Mouse (Mus musculus) heart, adult 2 months (tissue): ENCODE measurements around the gene Atp6v1a. TPM values are rescaled to one million over a fixed set of nuclear protein-coding genes. Genes with fewer than 3 reads are reported as not detected.

Source experiments
- DNase-seq, 2 experiments: peaks; one replicate each; pipeline ENCODE4 v3.0.0; 2021
- H3K27ac ChIP-seq: fragments of 200-600 bp; 2 replicates; pipeline ENCODE4 v1.8.1; 2022
- H3K27me3 ChIP-seq: fragments of 200-500 bp; 2 replicates; pipeline ENCODE4 v1.6.1; 2012; ENCODE audit warnings: mild to moderate bottlenecking, low read length, inconsistent platforms, mixed read lengths; ENCODE audit not compliant: control insufficient read depth, insufficient read depth
- H3K36me3 ChIP-seq: fragments of 200-500 bp; 2 replicates; pipeline ENCODE4 v1.6.1; 2012; ENCODE audit warnings: low read length, inconsistent platforms; ENCODE audit not compliant: control insufficient read depth, insufficient read depth
- H3K4me1 ChIP-seq: fragments of 200-500 bp; 2 replicates; pipeline ENCODE4 v1.6.1; 2011; ENCODE audit warnings: low read length; ENCODE audit not compliant: control insufficient read depth, insufficient read depth
- H3K4me3 ChIP-seq: fragments of 200-600 bp; 2 replicates; pipeline ENCODE4 v1.8.1; 2022
- H3K79me2 ChIP-seq: fragments of 200-500 bp; replicated peaks from 2 replicates; pipeline ENCODE4 v1.6.1; 2012; ENCODE audit warnings: mild to moderate bottlenecking, inconsistent platforms, low read length, moderate library complexity, mixed read lengths; ENCODE audit not compliant: control insufficient read depth, insufficient read depth
- H3K9ac ChIP-seq: fragments of 200-500 bp; 2 replicates; pipeline ENCODE4 v1.6.1; 2012; ENCODE audit warnings: low read depth, mild to moderate bottlenecking, control low read depth, inconsistent platforms, low read length, mixed read lengths
- CTCF ChIP-seq: fragments of 200-600 bp; IDR thresholded peaks from 2 replicates; pipeline ENCODE4 v1.8.1; 2022; ENCODE audit warnings: antibody characterized with exemption, mild to moderate bottlenecking, moderate library complexity
- EP300 ChIP-seq: fragments of 200-500 bp; IDR thresholded peaks from 2 replicates; pipeline ENCODE4 v1.6.1; 2011; ENCODE audit warnings: low read depth, low read length, control low read depth; ENCODE audit not compliant: insufficient read depth
- POLR2A ChIP-seq: fragments of 200-500 bp; IDR thresholded peaks from 2 replicates; pipeline ENCODE4 v1.6.1; 2011; ENCODE audit warnings: mild to moderate bottlenecking, low read depth, low read length, control low read depth; ENCODE audit not compliant: insufficient read depth
- WGBS: fragments of 180-500 bp; shearing (Covaris S2); methylation state at CpG from one replicate; pipeline ENCODE4 v1.1.7; 2018; 5-methylcytosine and 5-hydroxymethylcytosine counted together
- intact Hi-C: fragments of 180-260 bp; cut with DNase I; formaldehyde crosslinking; loops from one replicate; pipeline ENCODE4 v1.15.1; 2025
- polyA plus RNA-seq: library from polyadenylated mRNA; depleted of rRNA; stranded (reverse); fragments of >200 nt; gene quantifications from 2 replicates; pipeline ENCODE4 v1.2.3, GENCODE M21; 2012
- total RNA-seq, 2 experiments: library from RNA; stranded (reverse); gene quantifications; 2 replicates each; pipeline ENCODE4 v1.2.3; 2021

Atp6v1a gene
- total and polyA plus RNA-seq, 3 experiments = 8.3 to 25.3 (median 24.2) TPM

- Histone ChIP-seq H3K4me3 (no peak overlapping the region), H3K36me3 (peaks cover 2% of the 10 kb centered on the region), H3K4me1 (no peaks in the 10 kb centered on the region), H3K79me2 (no peaks in the 10 kb centered on the region), H3K9ac (no peak overlapping the region), H3K27ac (no peak overlapping the region), H3K27me3 (no peaks in the 10 kb centered on the region)
- WGBS = 89% methylated on average over 18 of the region's 18 CpGs
- TF ChIP-seq CTCF (peak; percentile 28), POLR2A (no peak)
- intact Hi-C loops = loop anchor here (5.0 kb wide), 1 partner anchor 38 kb away; no protein-coding TSS in a partner anchor
- DNase-seq = no peak
These were observed 35.4 kb downstream of the Atp6v1a start for GRCm38 (mm10) chr16:44103806-44104766.

- Histone ChIP-seq H3K36me3 (no peaks in the 10 kb centered on the region; the same call in 1 of the 2 replicates), H3K4me3 (no peak overlapping the region), H3K27me3 (no peaks in the 10 kb centered on the region), H3K27ac (no peak overlapping the region), H3K79me2 (no peaks in the 10 kb centered on the region), H3K9ac (no peak overlapping the region), H3K4me1 (no peaks in the 10 kb centered on the region)
- intact Hi-C loops = loop anchor here (5.0 kb wide), 1 partner anchor 39 kb away; no protein-coding TSS in a partner anchor
- TF ChIP-seq EP300 = no peak
- TF ChIP-seq POLR2A = no peak
- peak; percentile 44 for TF ChIP-seq CTCF
- WGBS = 92% methylated on average over 2 of the region's 2 CpGs
- DNase-seq = no peak
These were observed 36.6 kb downstream of the Atp6v1a start for GRCm38 (mm10) chr16:44102925-44103324.

DNA sequence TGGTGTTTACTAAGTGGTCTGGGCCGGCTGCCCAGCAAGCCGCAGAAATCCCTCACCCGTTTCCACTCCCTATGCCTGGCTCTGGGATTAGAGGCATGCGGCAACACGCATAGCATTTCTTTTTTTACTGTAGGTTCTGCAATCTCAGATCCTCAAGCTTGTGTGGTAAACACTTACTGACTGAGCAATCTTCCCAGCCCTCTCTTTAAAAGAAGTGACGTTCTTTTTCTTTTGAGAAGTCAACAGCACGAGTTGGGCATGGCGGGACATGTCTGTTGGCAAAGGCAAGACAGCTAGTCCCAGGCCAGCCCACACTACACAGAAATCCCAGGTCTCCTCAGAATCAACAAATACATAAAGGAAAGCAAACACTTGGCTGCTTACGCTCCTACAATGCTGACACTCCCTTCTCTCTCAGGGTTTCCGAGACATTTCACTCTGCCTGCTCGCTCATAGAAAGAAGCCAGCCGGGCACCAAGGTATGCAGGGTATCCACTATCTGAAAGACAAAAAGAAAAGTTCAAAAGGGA is 38.3 kb downstream of the Atp6v1a start:
- no peaks in the 10 kb centered on the region; the same call in 1 of the 2 replicates for H3K36me3 ChIP-seq
- 86% methylated on average over 12 of the region's 12 CpGs for WGBS
- intact Hi-C loops = loop anchor here (5.0 kb wide), 1 partner anchor 41 kb away; no protein-coding TSS in a partner anchor
- H3K4me1 ChIP-seq = no peaks in the 10 kb centered on the region
- no peak overlapping the region for H3K4me3 ChIP-seq
- H3K79me2 ChIP-seq = no peaks in the 10 kb centered on the region
- no peak overlapping the region for H3K27ac ChIP-seq
- TF ChIP-seq CTCF (no peak), EP300 (no peak), POLR2A (no peak)
- H3K27me3 ChIP-seq = no peaks in the 10 kb centered on the region
- no peak for DNase-seq
- no peak overlapping the region for H3K9ac ChIP-seq

DNA sequence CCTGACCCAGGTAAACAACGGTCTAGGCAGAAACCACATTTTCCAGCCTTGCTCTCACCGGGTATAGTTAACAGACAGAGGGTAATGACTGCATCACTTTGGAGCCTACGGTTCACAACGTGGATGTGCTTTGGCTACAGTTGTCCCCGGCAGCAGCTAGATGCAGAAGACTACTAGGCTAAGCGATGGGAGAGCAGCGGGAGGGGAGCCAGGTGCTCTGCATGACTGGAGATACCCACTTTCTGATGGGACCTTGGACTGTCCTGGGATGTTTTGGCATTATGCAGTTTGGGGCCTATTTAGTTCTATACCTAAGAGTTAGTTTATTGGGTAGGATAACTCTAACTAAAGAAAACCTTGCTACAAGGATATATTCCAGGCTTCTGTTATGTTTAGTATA is 40.1 kb downstream of the Atp6v1a start:
- TF ChIP-seq POLR2A (no peak), CTCF (no peak), EP300 (no peak)
- no peaks in the 10 kb centered on the region for H3K79me2 ChIP-seq
- no peaks in the 10 kb centered on the region for H3K36me3 ChIP-seq
- H3K27me3 ChIP-seq = no peaks in the 10 kb centered on the region
- intact Hi-C loops = no loop called here
- H3K4me3 ChIP-seq = no peak overlapping the region
- H3K27ac ChIP-seq = no peak overlapping the region
- no peak overlapping the region for H3K9ac ChIP-seq
- no peak for DNase-seq
- 98% methylated on average over 7 of the region's 7 CpGs for WGBS
- H3K4me1 ChIP-seq = no peaks in the 10 kb centered on the region

DNA sequence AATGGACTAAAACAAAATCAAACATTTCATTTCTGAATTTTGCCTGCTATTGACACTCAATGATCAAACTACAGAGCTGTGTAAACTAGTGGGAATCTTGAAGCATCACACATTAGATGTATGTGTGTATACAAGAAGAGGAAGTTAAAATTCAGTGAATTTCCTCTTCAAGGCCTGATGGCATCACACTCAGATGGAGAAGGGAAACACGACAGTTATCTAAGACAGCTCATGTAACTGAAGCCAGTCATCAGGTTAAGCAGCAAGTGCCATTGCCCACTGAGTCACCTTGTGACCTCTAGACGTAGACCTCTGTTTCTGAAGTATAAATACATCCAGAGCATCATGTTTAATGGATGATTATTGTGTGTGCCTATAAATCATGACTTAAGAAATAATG is 51.9 kb downstream of the Atp6v1a start:
- WGBS = 56% methylated on average over 2 of the region's 2 CpGs
- H3K4me3 ChIP-seq = no peak overlapping the region
- H3K4me1 ChIP-seq = no peaks in the 10 kb centered on the region
- DNase-seq = no peak
- H3K27me3 ChIP-seq = no peaks in the 10 kb centered on the region
- no peak overlapping the region for H3K27ac ChIP-seq
- intact Hi-C loops = no loop called here
- no peak overlapping the region for H3K9ac ChIP-seq
- no peaks in the 10 kb centered on the region for H3K79me2 ChIP-seq
- H3K36me3 ChIP-seq = no peaks in the 10 kb centered on the region
- TF ChIP-seq EP300 (no peak), CTCF (no peak), POLR2A (no peak)
